Mouse (Mus musculus) heart, adult 2 months (tissue): ENCODE data around the gene Ihh. TPM values are rescaled to one million over a fixed set of nuclear protein-coding genes. Genes with fewer than 3 reads are reported as not detected.

Experiments used
- DNase-seq, 2 experiments: peaks; one replicate each; pipeline ENCODE4 v3.0.0; 2021
- H3K27ac ChIP-seq: fragments of 200-600 bp; 2 replicates; pipeline ENCODE4 v1.8.1; 2022
- H3K27me3 ChIP-seq: fragments of 200-500 bp; 2 replicates; pipeline ENCODE4 v1.6.1; 2012; ENCODE audit warnings: mild to moderate bottlenecking, low read length, inconsistent platforms, mixed read lengths; ENCODE audit not compliant: control insufficient read depth, insufficient read depth
- H3K36me3 ChIP-seq: fragments of 200-500 bp; 2 replicates; pipeline ENCODE4 v1.6.1; 2012; ENCODE audit warnings: low read length, inconsistent platforms; ENCODE audit not compliant: control insufficient read depth, insufficient read depth
- H3K4me1 ChIP-seq: fragments of 200-500 bp; 2 replicates; pipeline ENCODE4 v1.6.1; 2011; ENCODE audit warnings: low read length; ENCODE audit not compliant: control insufficient read depth, insufficient read depth
- H3K4me3 ChIP-seq: fragments of 200-600 bp; 2 replicates; pipeline ENCODE4 v1.8.1; 2022
- H3K79me2 ChIP-seq: fragments of 200-500 bp; replicated peaks from 2 replicates; pipeline ENCODE4 v1.6.1; 2012; ENCODE audit warnings: mild to moderate bottlenecking, inconsistent platforms, low read length, moderate library complexity, mixed read lengths; ENCODE audit not compliant: control insufficient read depth, insufficient read depth
- H3K9ac ChIP-seq: fragments of 200-500 bp; 2 replicates; pipeline ENCODE4 v1.6.1; 2012; ENCODE audit warnings: low read depth, mild to moderate bottlenecking, control low read depth, inconsistent platforms, low read length, mixed read lengths
- CTCF ChIP-seq: fragments of 200-600 bp; IDR thresholded peaks from 2 replicates; pipeline ENCODE4 v1.8.1; 2022; ENCODE audit warnings: antibody characterized with exemption, mild to moderate bottlenecking, moderate library complexity
- EP300 ChIP-seq: fragments of 200-500 bp; IDR thresholded peaks from 2 replicates; pipeline ENCODE4 v1.6.1; 2011; ENCODE audit warnings: low read depth, low read length, control low read depth; ENCODE audit not compliant: insufficient read depth
- POLR2A ChIP-seq: fragments of 200-500 bp; IDR thresholded peaks from 2 replicates; pipeline ENCODE4 v1.6.1; 2011; ENCODE audit warnings: mild to moderate bottlenecking, low read depth, low read length, control low read depth; ENCODE audit not compliant: insufficient read depth
- WGBS: fragments of 180-500 bp; shearing (Covaris S2); methylation state at CpG from one replicate; pipeline ENCODE4 v1.1.7; 2018; 5-methylcytosine and 5-hydroxymethylcytosine counted together
- intact Hi-C: fragments of 180-260 bp; cut with DNase I; formaldehyde crosslinking; loops from one replicate; pipeline ENCODE4 v1.15.1; 2025
- polyA plus RNA-seq: library from polyadenylated mRNA; depleted of rRNA; stranded (reverse); fragments of >200 nt; gene quantifications from 2 replicates; pipeline ENCODE4 v1.2.3, GENCODE M21; 2012
- total RNA-seq, 2 experiments: library from RNA; stranded (reverse); gene quantifications; 2 replicates each; pipeline ENCODE4 v1.2.3; 2021

The Ihh gene
- total and polyA plus RNA-seq, 3 experiments = 0.04 to 0.16 (median 0.14) TPM

DNA sequence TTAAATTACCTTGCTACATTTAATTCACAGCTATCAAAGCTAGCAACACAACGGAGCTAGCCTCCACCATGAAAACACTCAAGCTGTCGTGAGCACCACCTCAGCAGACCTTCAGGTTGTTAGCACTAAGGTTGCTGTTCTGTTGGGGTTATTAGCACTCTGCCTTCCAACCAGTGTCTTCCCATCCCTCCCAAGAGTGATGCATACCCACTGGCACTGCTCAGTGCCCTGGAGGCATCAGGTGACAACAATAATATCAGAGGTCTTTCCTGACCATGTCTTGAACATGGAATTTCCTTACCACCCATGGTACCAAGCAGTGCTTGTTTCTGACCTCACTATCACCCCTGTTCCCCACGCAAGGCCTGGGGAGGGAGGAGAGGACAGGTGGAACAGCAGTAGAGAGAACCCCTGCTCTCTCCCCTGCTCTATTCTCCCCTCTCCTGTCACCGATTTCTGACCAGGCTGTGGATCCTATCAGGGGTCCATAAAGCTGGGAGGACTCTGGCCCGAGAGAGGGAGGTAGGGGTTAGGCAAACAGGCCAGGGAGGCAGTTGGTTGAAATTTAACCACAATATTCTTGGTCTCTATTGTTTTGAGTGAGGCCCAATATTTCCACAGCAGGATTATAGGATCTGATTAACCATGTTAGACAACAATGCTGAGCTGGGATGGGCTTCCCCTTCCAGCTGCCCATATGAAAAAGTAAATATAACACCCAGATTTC lies 10.8 kb upstream of the Ihh start:
- Histone ChIP-seq H3K27me3 (0 out of 2 replicates have a peak, but pooled peaks cover 1% of the 10 kb centered on the region), H3K27ac (no peak overlapping the region), H3K4me1 (no peaks in the 10 kb centered on the region), H3K4me3 (no peak overlapping the region), H3K36me3 (no peaks in the 10 kb centered on the region), H3K9ac (no peak overlapping the region), H3K79me2 (no peaks in the 10 kb centered on the region)
- WGBS = 75% methylated on average over 5 of the region's 5 CpGs
- TF ChIP-seq CTCF (no peak), POLR2A (no peak), EP300 (no peak)
- no peak for DNase-seq
- intact Hi-C loops = no loop called here

DNA sequence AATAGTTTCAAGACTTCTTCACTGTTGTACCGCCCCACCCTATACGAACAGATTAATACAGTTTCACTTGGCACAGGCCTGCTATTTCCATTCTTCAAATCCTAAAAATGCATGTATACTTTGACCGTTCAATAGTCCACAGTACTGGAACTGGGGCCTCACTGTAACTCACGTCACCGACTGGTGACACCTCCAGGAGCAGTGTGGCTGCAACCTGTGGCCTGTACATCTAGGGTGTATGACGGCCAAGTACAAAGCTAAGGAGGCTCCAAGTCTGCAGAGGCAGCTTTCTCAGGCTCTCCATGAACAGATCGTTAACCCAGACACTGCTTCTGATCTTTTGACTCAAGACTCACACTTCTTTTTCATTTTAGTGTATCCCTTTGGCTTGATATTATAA lies 10.2 kb upstream of the Ihh start:
- TF ChIP-seq POLR2A = no peak
- no peak for TF ChIP-seq CTCF
- no peak for TF ChIP-seq EP300

DNA sequence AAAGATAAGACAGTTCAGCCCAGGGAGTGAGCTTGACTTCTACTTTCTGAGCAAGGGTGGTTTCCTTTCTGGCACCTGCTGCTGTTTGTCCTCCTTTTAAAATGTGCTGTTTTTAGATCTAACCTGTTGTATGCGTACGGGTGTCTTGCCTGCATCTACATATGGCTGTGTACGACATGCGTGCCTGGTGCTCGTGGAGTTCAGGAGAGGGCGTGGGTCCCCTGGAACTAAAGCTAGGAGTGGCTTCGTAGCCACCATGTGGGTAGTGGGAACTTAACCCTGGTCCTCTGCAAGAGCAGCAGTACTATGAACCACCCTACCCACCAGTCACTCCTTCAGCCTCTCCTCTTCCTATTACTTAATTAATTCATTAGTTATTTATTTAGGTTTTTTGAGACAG lies 8.6 kb upstream of the Ihh start:
- Histone ChIP-seq H3K4me1 (no peaks in the 10 kb centered on the region), H3K36me3 (no peaks in the 10 kb centered on the region), H3K9ac (no peak overlapping the region), H3K27me3 (peaks cover 3% of the 10 kb centered on the region; the same call in 1 of the 2 replicates), H3K27ac (no peak overlapping the region), H3K4me3 (no peak overlapping the region), H3K79me2 (no peaks in the 10 kb centered on the region)
- no peak for TF ChIP-seq EP300
- TF ChIP-seq POLR2A = no peak
- TF ChIP-seq CTCF = no peak
- DNase-seq = no peak
- intact Hi-C loops = no loop called here
- 77% methylated on average over 7 of the region's 7 CpGs for WGBS

More for the DNA sequence above, 10.2 kb upstream of the Ihh start:
- Histone ChIP-seq H3K27me3 (0 out of 2 replicates have a peak, but pooled peaks cover 1% of the 10 kb centered on the region), H3K27ac (no peak overlapping the region), H3K4me3 (no peak overlapping the region), H3K9ac (no peak overlapping the region), H3K4me1 (no peaks in the 10 kb centered on the region), H3K36me3 (no peaks in the 10 kb centered on the region), H3K79me2 (no peaks in the 10 kb centered on the region)
- WGBS = 85% methylated on average over 7 of the region's 7 CpGs
- DNase-seq = no peak
- intact Hi-C loops = no loop called here

DNA sequence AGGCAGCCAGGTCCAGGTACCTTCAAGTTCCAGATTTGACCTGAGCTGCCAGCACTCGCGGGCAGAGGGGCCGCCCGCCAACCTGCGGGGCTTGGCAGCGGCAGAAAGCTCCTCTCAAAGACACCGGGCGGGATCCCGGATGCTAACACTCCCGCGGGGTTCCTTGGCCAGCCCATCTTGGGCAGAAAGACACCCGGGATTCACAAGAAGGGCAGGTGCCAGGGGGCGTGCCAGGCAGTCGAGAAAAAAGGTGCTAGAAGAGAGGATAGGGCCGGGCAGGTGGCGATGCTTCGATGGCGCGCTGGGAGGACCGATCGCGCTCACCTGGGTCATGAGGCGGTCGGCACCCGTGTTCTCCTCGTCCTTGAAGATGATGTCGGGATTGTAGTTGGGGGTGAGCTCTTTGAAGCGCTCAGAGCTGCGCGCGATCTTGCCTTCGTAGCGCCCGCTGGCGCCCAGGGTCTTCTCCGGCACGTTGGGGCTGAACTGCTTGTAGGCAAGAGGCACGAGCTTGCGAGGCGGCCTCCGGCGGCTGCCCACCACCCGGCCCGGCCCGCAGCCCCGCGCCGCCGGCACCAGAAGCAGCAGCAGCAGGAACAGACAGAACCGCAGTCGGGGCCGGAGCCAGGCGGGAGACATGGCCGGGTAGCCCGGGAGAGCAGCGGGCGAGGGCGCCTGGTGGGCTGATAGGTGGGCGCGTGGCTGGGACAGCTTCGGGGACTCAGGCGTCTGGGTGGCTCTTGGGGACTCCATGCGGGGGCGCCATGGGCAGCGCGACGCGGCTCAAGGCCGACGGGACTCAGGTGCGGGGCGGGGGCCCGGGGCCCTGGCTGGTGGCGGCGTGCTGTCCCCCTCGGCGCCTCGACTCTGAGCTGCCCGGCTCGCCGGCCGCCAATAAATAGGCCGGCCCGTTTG lies 639 bp downstream of the Ihh start:
- Histone ChIP-seq H3K27me3 (peaks cover 20% of the 10 kb centered on the region), H3K9ac (no peak overlapping the region), H3K4me1 (peaks cover 2% of the 10 kb centered on the region; the same call in 1 of the 2 replicates), H3K79me2 (no peaks in the 10 kb centered on the region), H3K4me3 (peak overlapping the region; percentile 24), H3K36me3 (no peaks in the 10 kb centered on the region), H3K27ac (no peak overlapping the region)
- 2% methylated on average over 83 of the region's 84 CpGs for WGBS
- DNase-seq = peak in 1 of 2 experiments; percentile 7
- TF ChIP-seq EP300 = no peak
- no peak for TF ChIP-seq POLR2A
- TF ChIP-seq CTCF = no peak
- intact Hi-C loops = no loop called here

DNA sequence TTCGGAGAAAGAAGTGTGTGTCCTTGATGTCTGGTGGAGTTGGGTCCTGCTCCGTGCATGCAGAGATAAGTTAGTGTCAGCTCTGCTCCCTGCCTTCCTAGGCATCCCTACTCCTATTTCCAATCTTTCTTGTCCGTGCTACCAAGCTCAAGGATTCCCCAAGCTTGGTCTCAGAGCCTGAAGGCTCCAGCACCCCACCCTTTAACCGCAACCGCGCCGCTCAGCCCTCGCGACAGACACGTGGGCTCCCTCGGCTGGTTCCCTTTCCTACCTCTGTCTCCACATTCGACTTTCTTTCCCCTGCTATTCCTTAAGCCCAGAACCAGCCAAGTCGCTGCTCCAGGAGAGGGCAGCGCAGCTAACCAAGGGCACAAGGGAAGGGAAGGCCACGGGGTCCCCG lies 1.4 kb downstream of the Ihh start:
- DNase-seq = peak in 1 of 2 experiments; percentile 5
- no peak overlapping the region; the same call in 1 of the 2 replicates for H3K4me3 ChIP-seq
- no peak overlapping the region for H3K9ac ChIP-seq
- H3K27me3 ChIP-seq = peaks cover 20% of the 10 kb centered on the region
- peaks cover 2% of the 10 kb centered on the region; the same call in 1 of the 2 replicates for H3K4me1 ChIP-seq
- no peaks in the 10 kb centered on the region for H3K79me2 ChIP-seq
- no peaks in the 10 kb centered on the region for H3K36me3 ChIP-seq
- no peak for TF ChIP-seq CTCF
- TF ChIP-seq EP300 = no peak
- TF ChIP-seq POLR2A = no peak
- intact Hi-C loops = no loop called here
- no peak overlapping the region for H3K27ac ChIP-seq
- 5% methylated on average over 16 of the region's 16 CpGs for WGBS
